Comparison of ENCODE assay signal across 11 mouse cellular contexts in genomic region chr6:88941628-88942027, GRCm38 (mm10). TPM values are rescaled to one million over a fixed set of nuclear protein-coding genes. Genes with fewer than 3 reads are reported as not detected.
DNase-seq lines count a peak whose midpoint lies in the region; ATAC-seq and TF ChIP-seq lines count a peak whose summit lies in the region.
"Had no signal": no experiment of that assay in that cellular context is flagged by ENCODE, and none has a peak within 500 bp of the region (broad histone marks: within the 10 kb centered on the region; RNA-seq: fewer than 3 reads in every experiment).

No protein-coding gene starts in this region.

- no peak for TF ChIP-seq CTCF in layer of hippocampus, adult 2 months (conservative IDR thresholded peaks at IDR 0.05)
- no peak for TF ChIP-seq CTCF in bone marrow macrophage, adult 2 months (IDR thresholded peaks at IDR 0.05; ENCODE audit: low read depth, low read length)

- no peaks in the 10 kb centered on the region for H3K36me3 ChIP-seq in heart, embryonic 10.5 days
- H3K36me3 ChIP-seq in midbrain, embryonic 11.5 days (ENCODE audit: control insufficient read depth, insufficient read depth, low read length) = no peaks in the 10 kb centered on the region

- H3K4me1 ChIP-seq in bone marrow macrophage, adult 2 months (ENCODE audit: control insufficient read depth, insufficient read depth, low read length) = peaks cover 23% of the 10 kb centered on the region
- H3K4me1 ChIP-seq in heart, embryonic 10.5 days = peaks cover 71% of the 10 kb centered on the region
- peaks cover 75% of the 10 kb centered on the region for H3K4me1 ChIP-seq in midbrain, embryonic 11.5 days (ENCODE audit: control insufficient read depth, insufficient read depth, low read length)

- DNase-seq in layer of hippocampus, adult 2 months (ENCODE audit: low spot score in 2 of 2) = no peak
- DNase-seq in layer of hippocampus, adult 9-10 months (ENCODE audit: low spot score) = no peak
- DNase-seq in heart, embryonic 10.5 days (ENCODE audit: low spot score) = peak; percentile 82
- peak; percentile 85 for DNase-seq in midbrain, embryonic 11.5 days (ENCODE audit: low spot score, missing footprints)
- DNase-seq in thymus, postnatal 36 days = no peak
- no peak for DNase-seq in B cell, adult 2 months
- DNase-seq in spleen, adult 12 weeks (ENCODE audit: low spot score) = no peak
- DNase-seq: embryo, embryonic 11 days; kidney, postnatal 4 days had no signal

- WGBS in heart, embryonic 10.5 days = 39% methylated on average over 4 of the region's 4 CpGs
- WGBS in midbrain, embryonic 11.5 days = 59% methylated on average over 4 of the region's 4 CpGs

- TF ChIP-seq POLR2A in bone marrow macrophage, adult 2 months (IDR thresholded peaks at IDR 0.05; ENCODE audit: borderline replicate concordance, low read depth, low read length) = no peak

- no peak overlapping the region for H3K4me3 ChIP-seq in layer of hippocampus, adult 2 months
- H3K4me3 ChIP-seq in bone marrow macrophage, adult 2 months (ENCODE audit: insufficient read depth, low read length) = no peak overlapping the region
- H3K4me3 ChIP-seq in heart, embryonic 10.5 days = peak overlapping the region; percentile 15
- H3K4me3 ChIP-seq in midbrain, embryonic 11.5 days (ENCODE audit: low read depth, low read length) = no peak overlapping the region

- H3K4me2 ChIP-seq in midbrain, embryonic 11.5 days = peak overlapping the region; percentile 38
- H3K4me2 ChIP-seq: liver, embryonic 11.5 days had no signal

- H3K9ac ChIP-seq in midbrain, embryonic 11.5 days (ENCODE audit: low read length) = no peak overlapping the region

- no peaks in the 10 kb centered on the region for H3K9me3 ChIP-seq in heart, embryonic 10.5 days
- H3K9me3 ChIP-seq in midbrain, embryonic 11.5 days (ENCODE audit: control insufficient read depth, low read length) = no peaks in the 10 kb centered on the region

- H3K27ac ChIP-seq in layer of hippocampus, adult 2 months = peak overlapping the region; percentile 3; the same call in 1 of the 2 replicates
- peak overlapping the region; percentile 23 for H3K27ac ChIP-seq in bone marrow macrophage, adult 2 months (ENCODE audit: insufficient read depth, low read depth, low read length)
- H3K27ac ChIP-seq in heart, embryonic 10.5 days = peak overlapping the region; percentile 85
- peak overlapping the region; percentile 75 for H3K27ac ChIP-seq in midbrain, embryonic 11.5 days (ENCODE audit: low read depth, low read length)

- H3K27me3 ChIP-seq in heart, embryonic 10.5 days (ENCODE audit: insufficient read depth, poor library complexity, severe bottlenecking) = no peaks in the 10 kb centered on the region
- H3K27me3 ChIP-seq in midbrain, embryonic 11.5 days (ENCODE audit: control insufficient read depth, insufficient read depth, low read length) = no peaks in the 10 kb centered on the region

- ATAC-seq in midbrain, embryonic 11.5 days (ENCODE audit: low FRiP score) = no peak

RNA-seq across cellular contexts. Expression of gene Tpra1, which starts 39.6 kb away (rescaled TPM):
- 10 to 100 TPM; 48.6 to 51.1 TPM for total RNA-seq in layer of hippocampus, adult 2 months (2021)
- polyA plus RNA-seq in bone marrow macrophage, adult 2 months (2012; ENCODE audit: insufficient read depth, insufficient read length, missing spikeins) = 72.9 and 86.3 TPM in 2 replicates
- polyA plus RNA-seq in heart, embryonic 10.5 days (2016; fragmentation: Nextera tagmentation; extraction: Ambion mirVana) = 46.1 and 52.4 TPM in 2 replicates
- 36.9 and 39.6 TPM in 2 replicates for polyA plus RNA-seq in midbrain, embryonic 11.5 days (2014; fragmentation: Nextera tagmentation; extraction: Ambion mirVana)

RNA-seq across cellular contexts. Expression of gene Mcm2, which starts 43.0 kb away (rescaled TPM):
- 1 to 10 TPM; 5.7 to 7.4 TPM for total RNA-seq in layer of hippocampus, adult 2 months (2021)
- 11.1 and 12.7 TPM in 2 replicates for polyA plus RNA-seq in bone marrow macrophage, adult 2 months (2012; ENCODE audit: insufficient read depth, insufficient read length, missing spikeins)
- polyA plus RNA-seq in heart, embryonic 10.5 days (2016; fragmentation: Nextera tagmentation; extraction: Ambion mirVana) = 184 TPM in 2 replicates
- 210 and 212 TPM in 2 replicates for polyA plus RNA-seq in midbrain, embryonic 11.5 days (2014; fragmentation: Nextera tagmentation; extraction: Ambion mirVana)

Comparison
In these comparisons a context has a peak if more than half of its experiments do, and no peak if none do; other contexts are left out.
1. DNase-seq: peak in heart, embryonic 10.5 days (single experiment) and midbrain, embryonic 11.5 days (single experiment); none in layer of hippocampus, adult 2 months (0 of 2), layer of hippocampus, adult 9-10 months (single experiment), thymus, postnatal 36 days (0 of 2), B cell, adult 2 months (0 of 2) and spleen, adult 12 weeks (single experiment).
2. H3K27ac ChIP-seq: peak in every context shown above with its lines; median percentile 85 in heart, embryonic 10.5 days; 75 in midbrain, embryonic 11.5 days; 23 in bone marrow macrophage, adult 2 months; 3 in layer of hippocampus, adult 2 months.
3. RNA of gene Mcm2, which starts 43.0 kb away (polyA plus RNA-seq): 210 to 212 TPM in midbrain, embryonic 11.5 days and 184 TPM in heart, embryonic 10.5 days; 11.1 to 12.7 TPM in bone marrow macrophage, adult 2 months; every median in the first group is over 10 times any median in the second.